Mouse (Mus musculus): ENCODE measurements at regions not wholly inside any gene's neighbourhood (a gene's known extent, or its start where the extent isn't known, plus 50 kb on each side); places are given as distances from the start of the nearest gene placed in this dataset.
"Not testable (repeated sequence)": the region's sequence is repeated elsewhere in the genome, so short reads cannot be mapped to it uniquely, and the experiment has no call there.

DNA sequence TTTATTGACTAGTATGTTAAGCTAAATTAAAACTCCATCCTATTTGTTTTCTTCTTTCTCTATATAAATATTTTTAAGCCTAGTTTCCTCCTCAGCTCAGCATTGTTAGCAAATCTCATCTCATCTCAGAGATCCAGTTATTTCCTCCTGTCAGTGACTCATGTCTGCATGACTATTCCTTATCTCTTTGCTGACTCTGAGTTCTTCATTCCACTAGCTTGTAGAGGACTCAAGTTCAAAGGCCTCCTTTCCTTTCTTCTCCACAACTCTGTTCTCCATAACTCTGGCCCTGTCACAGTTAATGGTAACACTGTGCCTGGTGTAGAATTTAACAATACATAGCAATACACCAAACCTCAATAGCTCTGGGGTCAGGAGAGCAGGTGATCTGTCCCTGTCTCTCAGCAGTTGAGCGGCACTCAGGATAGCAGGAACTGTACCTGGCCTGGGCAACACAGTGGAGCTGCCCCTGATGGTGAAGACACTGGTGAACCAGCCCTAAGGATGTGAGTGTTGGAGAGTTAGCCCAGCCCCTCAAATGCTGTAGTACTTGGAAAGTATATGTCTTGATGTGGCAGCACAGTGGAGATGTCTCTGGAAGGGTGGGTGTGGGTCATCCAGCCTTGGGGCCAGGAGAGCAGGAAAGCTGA lies 213.3 kb upstream of the Atp10a start:
- Histone ChIP-seq H3K36me3 (no peaks in the 10 kb centered on the region), H3K9ac (no peak overlapping the region), H3K27ac (no peak overlapping the region), H3K4me2 (replicated peaks) (no peak overlapping the region), H3K4me3 (no peak overlapping the region), H3K27me3 (no peaks in the 10 kb centered on the region), H3K4me1 (no peaks in the 10 kb centered on the region), H3K9me3 (replicated peaks) (no peaks in the 10 kb centered on the region)
- 100% methylated on average over 1 of the region's 1 CpGs for WGBS
- ATAC-seq (ENCODE audit: low FRiP score), result no peak

DNA sequence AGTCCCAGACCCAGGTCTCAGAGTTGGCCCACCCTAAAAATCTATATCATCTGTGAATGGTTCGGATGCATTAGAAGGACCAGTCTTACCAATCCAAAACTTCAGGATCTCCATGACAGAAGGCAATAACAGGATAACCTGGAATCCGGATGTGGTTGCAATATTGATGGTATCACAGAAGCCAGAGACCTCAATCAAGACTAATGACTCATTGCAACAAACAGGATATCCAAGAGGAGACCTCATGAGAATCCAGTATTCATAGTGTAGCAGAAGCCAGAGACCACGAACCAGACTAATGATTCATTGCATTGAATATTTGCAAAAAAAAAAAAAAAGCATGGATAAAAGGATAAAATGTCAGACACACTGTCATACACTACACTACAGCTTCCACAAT lies 212.7 kb upstream of the Atp10a start:
- WGBS, result 83% methylated on average over 3 of the region's 3 CpGs
- no peak overlapping the region for H3K4me3 ChIP-seq

DNA sequence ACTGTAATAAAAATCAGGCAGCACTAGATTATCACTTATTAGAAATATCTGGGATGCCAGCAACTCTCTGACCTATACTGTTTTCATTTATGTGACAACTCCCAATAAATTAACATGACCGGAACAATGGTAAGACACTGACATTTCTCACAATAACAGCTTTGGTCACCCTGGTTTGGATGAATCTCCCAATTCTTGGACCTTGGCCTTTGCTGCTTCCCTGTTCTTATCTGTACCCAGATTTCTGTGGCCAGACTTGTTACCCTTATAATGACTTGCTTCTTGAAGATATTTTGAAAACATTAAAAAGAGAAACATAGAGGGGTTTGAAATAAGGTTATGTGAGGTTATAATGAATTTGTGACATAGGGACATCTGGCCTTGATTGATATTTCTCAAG lies 210.2 kb upstream of the Atp10a start:
- Histone ChIP-seq H3K36me3 (no peaks in the 10 kb centered on the region), H3K27ac (no peak overlapping the region), H3K4me3 (no peak overlapping the region), H3K4me2 (replicated peaks) (no peak overlapping the region), H3K27me3 (no peaks in the 10 kb centered on the region), H3K9ac (no peak overlapping the region), H3K9me3 (replicated peaks) (no peaks in the 10 kb centered on the region), H3K4me1 (no peaks in the 10 kb centered on the region)
- WGBS, result 86% methylated on average over 1 of the region's 1 CpGs
- ATAC-seq (ENCODE audit: low FRiP score), result no peak

More for the DNA sequence above, 212.7 kb upstream of the Atp10a start:
- no peaks in the 10 kb centered on the region for H3K4me1 ChIP-seq
- no peaks in the 10 kb centered on the region for H3K9me3 ChIP-seq (replicated peaks)
- no peak overlapping the region for H3K4me2 ChIP-seq (replicated peaks)
- no peaks in the 10 kb centered on the region for H3K36me3 ChIP-seq
- H3K9ac ChIP-seq, result no peak overlapping the region
- ATAC-seq (ENCODE audit: low FRiP score), result no peak
- H3K27ac ChIP-seq, result no peak overlapping the region
- no peaks in the 10 kb centered on the region for H3K27me3 ChIP-seq

DNA sequence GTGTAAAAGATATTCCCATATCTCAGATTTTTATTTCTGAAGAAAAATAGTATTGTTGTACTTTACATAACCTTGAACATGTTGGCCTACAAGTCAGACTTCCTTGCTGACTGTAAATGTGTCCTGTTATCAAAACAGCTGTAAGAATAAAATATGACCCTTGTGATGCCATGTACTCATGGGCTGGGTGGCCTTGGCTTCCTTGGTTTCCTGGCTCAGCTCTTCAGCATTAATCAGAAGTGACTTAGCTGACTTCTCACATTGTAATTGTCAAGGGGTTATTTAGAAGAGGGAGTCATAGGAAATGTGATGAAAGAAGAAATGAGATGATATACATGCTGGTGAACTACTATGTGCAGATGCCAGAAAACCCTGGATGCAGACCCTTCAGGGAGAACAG lies 209.7 kb upstream of the Atp10a start:
- no peak for ATAC-seq (ENCODE audit: low FRiP score)
- no peaks in the 10 kb centered on the region for H3K9me3 ChIP-seq (replicated peaks)
- H3K4me2 ChIP-seq (replicated peaks), result no peak overlapping the region
- no peak overlapping the region for H3K27ac ChIP-seq
- H3K36me3 ChIP-seq, result no peaks in the 10 kb centered on the region
- H3K4me1 ChIP-seq, result no peaks in the 10 kb centered on the region
- no peak overlapping the region for H3K4me3 ChIP-seq
- H3K27me3 ChIP-seq, result no peaks in the 10 kb centered on the region
- H3K9ac ChIP-seq, result no peak overlapping the region

DNA sequence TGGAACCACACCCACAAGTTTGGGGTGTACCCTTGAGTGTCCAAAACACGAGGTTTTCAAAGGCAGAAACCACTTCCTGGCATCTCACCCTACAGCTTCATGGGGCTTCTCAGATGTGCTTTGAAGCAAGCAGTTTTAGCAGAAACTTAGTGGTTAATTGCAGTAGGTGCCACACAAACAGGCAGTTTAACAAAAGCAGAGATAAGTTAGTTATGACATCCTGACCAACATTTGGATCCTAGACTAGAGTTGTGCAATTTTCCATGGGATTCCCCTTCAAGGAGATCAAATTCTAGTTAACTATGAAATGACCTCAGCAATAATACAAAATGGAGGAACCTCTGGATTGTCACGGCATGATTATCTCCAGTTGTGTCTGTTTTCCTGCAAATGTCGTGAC lies 207.2 kb upstream of the Atp10a start:
- H3K27me3 ChIP-seq, result no peaks in the 10 kb centered on the region
- no peaks in the 10 kb centered on the region for H3K9me3 ChIP-seq (replicated peaks)
- H3K4me3 ChIP-seq, result no peak overlapping the region
- no peak overlapping the region for H3K9ac ChIP-seq
- no peak for ATAC-seq (ENCODE audit: low FRiP score)
- no peak overlapping the region for H3K4me2 ChIP-seq (replicated peaks)
- no peaks in the 10 kb centered on the region for H3K36me3 ChIP-seq
- WGBS, result 67% methylated on average over 3 of the region's 3 CpGs
- no peaks in the 10 kb centered on the region for H3K4me1 ChIP-seq
- no peak overlapping the region for H3K27ac ChIP-seq

DNA sequence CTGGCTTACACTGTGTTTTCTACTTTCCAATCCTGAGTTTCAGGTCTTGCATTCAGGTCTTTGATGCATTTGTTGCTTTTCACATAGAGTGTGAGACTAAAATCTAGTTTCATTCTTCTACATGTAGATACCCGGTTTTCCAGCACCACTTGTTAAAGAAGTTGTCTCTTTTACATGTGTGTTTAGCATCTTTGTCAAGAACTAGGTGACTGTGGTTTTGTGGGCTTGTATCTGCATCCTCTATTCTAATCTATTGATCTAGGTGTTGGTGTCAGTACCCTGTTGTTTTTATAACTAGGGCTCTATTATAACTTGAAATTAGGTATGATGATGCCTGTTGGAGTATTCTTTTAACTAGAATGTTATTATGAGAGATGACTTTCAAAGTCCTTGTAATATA lies 204.0 kb upstream of the Atp10a start:
- no peaks in the 10 kb centered on the region for H3K4me1 ChIP-seq
- H3K9ac ChIP-seq, result no peak overlapping the region
- no peak overlapping the region for H3K4me3 ChIP-seq
- no peaks in the 10 kb centered on the region for H3K9me3 ChIP-seq (replicated peaks)
- WGBS, result 63% methylated on average over 1 of the region's 1 CpGs
- H3K27me3 ChIP-seq, result no peaks in the 10 kb centered on the region
- no peak for ATAC-seq (ENCODE audit: low FRiP score)
- H3K27ac ChIP-seq, result no peak overlapping the region
- no peaks in the 10 kb centered on the region for H3K36me3 ChIP-seq
- H3K4me2 ChIP-seq (replicated peaks), result no peak overlapping the region

DNA sequence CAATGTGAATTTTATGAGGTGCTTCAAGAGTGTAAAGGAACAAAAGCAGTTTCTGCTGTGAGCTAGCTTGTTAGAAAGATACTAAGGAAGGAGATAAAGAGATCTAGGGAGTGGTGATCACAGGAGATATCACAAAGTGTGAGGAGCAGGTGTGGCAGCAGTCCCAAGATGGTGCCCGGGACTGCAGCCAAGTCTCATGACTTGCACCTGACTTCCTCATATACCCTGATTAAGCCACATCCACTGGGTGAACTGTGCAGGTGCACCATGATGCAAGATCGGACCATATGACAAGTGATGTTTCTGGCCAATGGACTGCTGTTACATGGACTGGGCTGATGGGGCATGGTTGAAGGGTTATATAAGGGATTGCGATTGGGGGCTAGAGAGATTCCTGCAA lies 197.8 kb upstream of the Atp10a start:
- H3K36me3 ChIP-seq; H3K9me3 ChIP-seq (replicated peaks): not testable (repeated sequence)
- WGBS, result 95% methylated on average over 3 of the region's 3 CpGs

DNA sequence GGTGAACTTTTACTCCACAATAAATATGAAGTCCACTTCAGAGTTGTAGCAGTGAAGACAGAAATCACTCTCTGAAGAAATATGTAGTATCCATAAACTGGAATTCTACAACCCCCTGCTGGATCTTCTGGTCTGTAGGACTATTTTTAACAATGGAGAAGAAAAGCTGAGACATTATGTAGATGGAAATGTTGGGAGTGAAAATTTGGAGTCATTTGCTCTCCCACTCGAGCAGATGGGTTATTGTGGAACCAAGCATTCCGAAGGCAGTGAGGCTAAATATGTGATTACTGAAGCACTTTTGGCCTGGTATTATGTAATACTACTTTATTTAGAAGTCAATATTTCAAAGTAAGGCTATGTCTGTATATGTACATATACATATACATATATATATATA lies 195.0 kb upstream of the Atp10a start:
- no peaks in the 10 kb centered on the region for H3K27me3 ChIP-seq
- H3K9ac ChIP-seq, result no peak overlapping the region
- no peak overlapping the region for H3K27ac ChIP-seq
- ATAC-seq (ENCODE audit: low FRiP score), result no peak
- H3K4me2 ChIP-seq (replicated peaks), result no peak overlapping the region
- no peaks in the 10 kb centered on the region for H3K9me3 ChIP-seq (replicated peaks)
- no peaks in the 10 kb centered on the region for H3K4me1 ChIP-seq
- WGBS, result 89% methylated on average over 2 of the region's 2 CpGs
- H3K4me3 ChIP-seq, result no peak overlapping the region
- no peaks in the 10 kb centered on the region for H3K36me3 ChIP-seq

More for the DNA sequence above, 197.8 kb upstream of the Atp10a start:
- not testable (repeated sequence) for H3K27me3 ChIP-seq; H3K27ac ChIP-seq; ATAC-seq (ENCODE audit: low FRiP score); H3K4me1 ChIP-seq; H3K9ac ChIP-seq; H3K4me2 ChIP-seq (replicated peaks); H3K4me3 ChIP-seq

DNA sequence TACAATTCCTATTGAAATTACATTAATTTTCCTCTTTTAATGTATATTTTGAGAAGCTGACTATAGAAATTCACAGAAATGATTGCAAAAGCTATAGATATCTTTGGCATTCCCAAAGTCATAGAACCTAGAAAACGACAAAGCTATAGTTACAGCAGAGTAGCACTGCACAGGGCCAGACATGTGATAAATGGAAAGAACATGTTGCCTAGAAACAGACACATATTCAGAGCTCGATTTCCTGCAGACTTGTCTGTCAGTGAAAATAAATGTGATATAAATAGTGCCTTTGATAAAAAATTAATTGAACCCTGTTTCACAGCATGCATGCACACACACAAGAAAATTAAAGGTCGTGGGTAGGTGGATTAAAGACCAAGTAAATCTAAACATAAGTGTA lies 182.8 kb upstream of the Atp10a start:
- ATAC-seq (ENCODE audit: low FRiP score), result no peak
- Histone ChIP-seq H3K9me3 (replicated peaks) (no peaks in the 10 kb centered on the region), H3K9ac (no peak overlapping the region), H3K4me1 (no peaks in the 10 kb centered on the region), H3K4me2 (replicated peaks) (no peak overlapping the region), H3K27me3 (no peaks in the 10 kb centered on the region), H3K4me3 (no peak overlapping the region), H3K27ac (no peak overlapping the region), H3K36me3 (no peaks in the 10 kb centered on the region)
- 62% methylated on average over 3 of the region's 3 CpGs for WGBS

DNA sequence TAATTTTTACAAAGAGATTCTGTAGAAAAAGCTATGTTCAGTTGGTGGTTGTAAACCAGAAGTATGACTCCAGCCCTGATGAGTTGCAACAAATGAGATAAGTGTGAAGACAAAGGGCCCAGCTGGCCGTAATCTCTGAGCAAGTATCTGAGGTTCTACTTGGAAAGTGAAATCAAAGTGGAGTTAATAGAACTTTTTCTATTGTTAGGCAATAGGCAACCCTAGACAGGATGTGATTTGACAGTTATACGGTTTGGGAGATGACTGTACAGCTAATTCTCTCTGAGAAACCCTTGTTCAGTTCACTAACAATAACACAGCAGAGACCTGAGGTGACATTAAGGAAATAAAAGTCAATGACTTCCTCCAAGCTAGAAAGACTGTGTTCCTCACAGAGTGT lies 180.8 kb upstream of the Atp10a start:
- no peak overlapping the region for H3K9ac ChIP-seq
- no peaks in the 10 kb centered on the region for H3K4me1 ChIP-seq
- WGBS, result 82% methylated on average over 2 of the region's 2 CpGs
- no peaks in the 10 kb centered on the region for H3K36me3 ChIP-seq
- H3K27ac ChIP-seq, result no peak overlapping the region
- H3K27me3 ChIP-seq, result no peaks in the 10 kb centered on the region
- no peak for ATAC-seq (ENCODE audit: low FRiP score)
- no peak overlapping the region for H3K4me2 ChIP-seq (replicated peaks)
- H3K9me3 ChIP-seq (replicated peaks), result no peaks in the 10 kb centered on the region
- H3K4me3 ChIP-seq, result no peak overlapping the region

DNA sequence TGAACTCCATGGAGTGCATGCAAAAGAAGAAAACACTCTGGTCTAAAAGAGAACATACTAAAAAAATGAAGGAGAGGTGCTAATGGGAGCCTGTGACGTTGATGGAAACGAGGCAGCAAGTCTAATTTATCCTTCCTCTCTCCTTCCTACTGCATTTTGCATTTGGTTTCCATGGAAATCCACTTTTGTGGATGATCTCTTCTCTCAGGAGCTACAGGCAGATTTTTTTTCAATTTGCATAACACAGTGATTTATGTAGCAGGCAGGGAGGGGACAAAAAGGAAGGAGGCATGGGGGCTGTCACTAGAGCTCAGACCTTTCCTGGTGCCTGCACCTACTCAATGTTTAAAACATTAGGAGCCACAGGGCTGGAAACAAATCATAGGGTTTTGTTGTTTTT lies 167.7 kb upstream of the Atp10a start:
- ATAC-seq (ENCODE audit: low FRiP score), result no peak
- Histone ChIP-seq H3K36me3 (no peaks in the 10 kb centered on the region), H3K9ac (no peak overlapping the region), H3K9me3 (replicated peaks) (no peaks in the 10 kb centered on the region), H3K27ac (no peak overlapping the region), H3K4me2 (replicated peaks) (no peak overlapping the region), H3K27me3 (no peaks in the 10 kb centered on the region), H3K4me1 (no peaks in the 10 kb centered on the region), H3K4me3 (no peak overlapping the region)
- WGBS, result 42% methylated on average over 2 of the region's 2 CpGs
